ENCODE assay signal across 29 mouse cellular contexts in the genomic region with DNA sequence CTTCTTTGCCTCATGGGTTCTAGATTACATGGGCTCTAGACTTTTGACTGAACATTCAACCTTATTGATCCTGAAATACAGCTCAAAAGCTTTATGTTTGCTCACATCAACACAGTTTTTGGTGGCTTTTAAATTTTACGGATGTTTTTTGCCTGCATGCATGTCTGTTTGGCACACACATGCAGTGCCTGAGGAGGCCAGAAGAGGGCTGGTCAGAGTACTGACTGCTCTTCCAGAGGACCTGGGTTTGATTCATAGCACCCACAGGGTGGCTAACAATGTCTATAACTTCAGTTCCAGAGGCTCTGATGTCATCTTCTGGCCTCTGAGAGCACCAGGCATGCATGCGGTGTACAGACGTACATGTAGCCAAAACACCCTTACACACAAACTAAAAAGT. TPM values are rescaled to one million over a fixed set of nuclear protein-coding genes. Genes with fewer than 3 reads are reported as not detected.
DNase-seq lines count a peak whose midpoint lies in the region; ATAC-seq and TF ChIP-seq lines count a peak whose summit lies in the region.
"Had no signal": no experiment of that assay in that cellular context is flagged by ENCODE, and none has a peak within 500 bp of the region (broad histone marks: within the 10 kb centered on the region; RNA-seq: fewer than 3 reads in every experiment).

No protein-coding gene starts in this region.

- no peaks in the 10 kb centered on the region for H3K27me3 ChIP-seq in lung, postnatal 0 days (replicated peaks; ENCODE audit: insufficient read depth, low read length)
- no peaks in the 10 kb centered on the region for H3K27me3 ChIP-seq in stomach, postnatal 0 days (ENCODE audit: control insufficient read depth, insufficient read depth, low read length)
- no peaks in the 10 kb centered on the region for H3K27me3 ChIP-seq in forebrain, embryonic 11.5 days (ENCODE audit: control insufficient read depth, insufficient read depth, low read length)
- H3K27me3 ChIP-seq: CH12.LX; embryonic facial prominence, embryonic 15.5 days; forebrain, embryonic 13.5 days; heart, embryonic 13.5 days; hindbrain, embryonic 15.5 days; liver, embryonic 15.5 days; midbrain, embryonic 13.5 days had no signal

- H3K9ac ChIP-seq in lung, postnatal 0 days (replicated peaks; ENCODE audit: low read depth) = no peak overlapping the region
- H3K9ac ChIP-seq in stomach, postnatal 0 days (ENCODE audit: low read length) = no peak overlapping the region
- H3K9ac ChIP-seq in forebrain, embryonic 11.5 days (ENCODE audit: low read length) = no peak overlapping the region
- H3K9ac ChIP-seq: embryonic facial prominence, embryonic 15.5 days; forebrain, embryonic 13.5 days; heart, embryonic 13.5 days; hindbrain, embryonic 15.5 days; liver, embryonic 15.5 days; midbrain, embryonic 13.5 days had no signal

- no peak for ATAC-seq in lung, postnatal 0 days
- no peak for ATAC-seq in stomach, postnatal 0 days (ENCODE audit: low FRiP score, low TSS enrichment)
- ATAC-seq in forebrain, embryonic 11.5 days (replicated peaks; ENCODE audit: low FRiP score) = no peak
- ATAC-seq: forebrain, embryonic 13.5 days; midbrain, embryonic 13.5 days had no signal

- H3K4me2 ChIP-seq in lung, postnatal 0 days (replicated peaks; ENCODE audit: low read depth, low read length) = no peak overlapping the region
- no peak overlapping the region for H3K4me2 ChIP-seq in stomach, postnatal 0 days (replicated peaks; ENCODE audit: low read depth)
- H3K4me2 ChIP-seq in forebrain, embryonic 11.5 days (ENCODE audit: low read depth, low read length, severe bottlenecking) = no peak overlapping the region
- H3K4me2 ChIP-seq: embryonic facial prominence, embryonic 15.5 days; forebrain, embryonic 13.5 days; heart, embryonic 13.5 days; hindbrain, embryonic 15.5 days; liver, embryonic 15.5 days; midbrain, embryonic 13.5 days had no signal

- TF ChIP-seq CTCF in gastrocnemius, adult 2 months (IDR thresholded peaks at IDR 0.05) = peak; percentile 28; the same call in 1 of the 2 replicates
- peak; percentile 64 for TF ChIP-seq CTCF in layer of hippocampus, adult 2 months (conservative IDR thresholded peaks at IDR 0.05)
- TF ChIP-seq CTCF in lung, postnatal 0 days (IDR thresholded peaks at IDR 0.05) = peak; percentile 14; the same call in 1 of the 2 replicates
- TF ChIP-seq CTCF in stomach, postnatal 0 days (IDR thresholded peaks at IDR 0.05; ENCODE audit: low read depth) = peak; percentile 34

- no peak for TF ChIP-seq EP300 in lung, postnatal 0 days (IDR thresholded peaks at IDR 0.05)
- TF ChIP-seq EP300 in stomach, postnatal 0 days (optimal IDR thresholded peaks at IDR 0.05) = no peak

- DNase-seq in gastrocnemius, adult 2 months = no peak
- no peak for DNase-seq in gastrocnemius, postnatal 36 days
- DNase-seq in layer of hippocampus, adult 2 months (ENCODE audit: low spot score in 2 of 2) = no peak
- DNase-seq in layer of hippocampus, postnatal 14 days (ENCODE audit: low spot score in 2 of 2) = no peak
- no peak for DNase-seq in lung, postnatal 0 days (ENCODE audit: low spot score)
- DNase-seq in lung, adult 18-20 months = no peak
- no peak for DNase-seq in stomach, postnatal 0 days (ENCODE audit: low spot score)
- DNase-seq in forebrain, embryonic 11.5 days (ENCODE audit: low spot score) = no peak
- DNase-seq: adrenal gland, postnatal 36 days; cerebellum, adult 2 months; cerebellum, postnatal 14 days; gastrocnemius, postnatal 14 days; heart, adult 11 months; heart, postnatal 10 days; kidney, adult 9 months; kidney, postnatal 14 days; left cerebral cortex, postnatal 4 days; lung, postnatal 14 days had no signal

- no peaks in the 10 kb centered on the region for H3K36me3 ChIP-seq in lung, postnatal 0 days (ENCODE audit: insufficient read depth, low read length)
- H3K36me3 ChIP-seq in stomach, postnatal 0 days (ENCODE audit: control insufficient read depth, insufficient read depth, low read length) = no peaks in the 10 kb centered on the region
- no peaks in the 10 kb centered on the region for H3K36me3 ChIP-seq in forebrain, embryonic 11.5 days (ENCODE audit: control insufficient read depth, insufficient read depth, low read length)
- H3K36me3 ChIP-seq: embryonic facial prominence, embryonic 15.5 days; heart, embryonic 13.5 days; hindbrain, embryonic 15.5 days; liver, embryonic 15.5 days; midbrain, embryonic 13.5 days had no signal

- no peak overlapping the region for H3K4me3 ChIP-seq in gastrocnemius, adult 2 months
- H3K4me3 ChIP-seq in layer of hippocampus, adult 2 months = no peak overlapping the region
- no peak overlapping the region for H3K4me3 ChIP-seq in lung, postnatal 0 days (ENCODE audit: low read depth, low read length)
- H3K4me3 ChIP-seq in stomach, postnatal 0 days (ENCODE audit: low read depth, low read length) = no peak overlapping the region
- H3K4me3 ChIP-seq in forebrain, embryonic 11.5 days (ENCODE audit: low read depth, low read length) = no peak overlapping the region
- H3K4me3 ChIP-seq: embryonic facial prominence, embryonic 10.5 days; embryonic facial prominence, embryonic 15.5 days; forebrain, embryonic 13.5 days; heart, embryonic 13.5 days; hindbrain, embryonic 15.5 days; liver, embryonic 15.5 days; midbrain, embryonic 13.5 days had no signal

- H3K4me1 ChIP-seq in lung, postnatal 0 days (ENCODE audit: insufficient read depth, low read depth, low read length) = peaks cover 3% of the 10 kb centered on the region; the same call in 1 of the 2 replicates
- no peaks in the 10 kb centered on the region for H3K4me1 ChIP-seq in stomach, postnatal 0 days (replicated peaks; ENCODE audit: control insufficient read depth, insufficient read depth)
- H3K4me1 ChIP-seq in forebrain, embryonic 11.5 days (replicated peaks; ENCODE audit: control insufficient read depth, insufficient read depth, low read length) = no peaks in the 10 kb centered on the region
- H3K4me1 ChIP-seq: embryonic facial prominence, embryonic 15.5 days; forebrain, embryonic 13.5 days; hindbrain, embryonic 15.5 days; liver, embryonic 15.5 days; midbrain, embryonic 13.5 days had no signal

- WGBS in lung, postnatal 0 days = 95% methylated on average over 3 of the region's 3 CpGs
- 91% methylated on average over 3 of the region's 3 CpGs for WGBS in stomach, postnatal 0 days
- WGBS in forebrain, embryonic 11.5 days = 90% methylated on average over 3 of the region's 3 CpGs

- intact Hi-C loops in gastrocnemius, adult 2 months (cut with DNase I) = no loop called here
- intact Hi-C loops in gastrocnemius, postnatal 36 days (cut with DNase I) = no loop called here

- no peaks in the 10 kb centered on the region for H3K9me3 ChIP-seq in lung, postnatal 0 days (ENCODE audit: low read length)
- H3K9me3 ChIP-seq in stomach, postnatal 0 days (ENCODE audit: control insufficient read depth, low read length) = no peaks in the 10 kb centered on the region
- no peaks in the 10 kb centered on the region for H3K9me3 ChIP-seq in forebrain, embryonic 11.5 days (ENCODE audit: control insufficient read depth, low read length)
- H3K9me3 ChIP-seq: embryonic facial prominence, embryonic 10.5 days; embryonic facial prominence, embryonic 15.5 days; forebrain, embryonic 13.5 days; heart, embryonic 13.5 days; hindbrain, embryonic 15.5 days; liver, embryonic 15.5 days; midbrain, embryonic 13.5 days had no signal

- no peak overlapping the region for H3K27ac ChIP-seq in gastrocnemius, adult 2 months
- H3K27ac ChIP-seq in layer of hippocampus, adult 2 months = no peak overlapping the region
- H3K27ac ChIP-seq in lung, postnatal 0 days (ENCODE audit: low read length) = no peak overlapping the region
- H3K27ac ChIP-seq in stomach, postnatal 0 days (replicated peaks) = no peak overlapping the region
- no peak overlapping the region for H3K27ac ChIP-seq in forebrain, embryonic 11.5 days (ENCODE audit: low read depth, low read length)
- H3K27ac ChIP-seq: embryonic facial prominence, embryonic 10.5 days; embryonic facial prominence, embryonic 15.5 days; forebrain, embryonic 13.5 days; heart, embryonic 13.5 days; hindbrain, embryonic 15.5 days; liver, embryonic 15.5 days; midbrain, embryonic 13.5 days had no signal

RNA-seq across cellular contexts. Expression of gene Ptprg, which starts 12.0 kb away (rescaled TPM):
- total RNA-seq in gastrocnemius, adult 2 months (2021) = 10 to 100 TPM; 26.3 to 32.5 TPM
- total RNA-seq in gastrocnemius, postnatal 36 days (2021) = 10 to 100 TPM; 25.4 to 26.2 TPM
- total RNA-seq in layer of hippocampus, adult 2 months (2021) = 100 to 1,000 TPM; 106 to 112 TPM
- 100 to 1,000 TPM; 165 to 169 TPM for total RNA-seq in layer of hippocampus, postnatal 14 days (2021)
- polyA plus RNA-seq in lung, postnatal 0 days (2015; fragmentation: Nextera tagmentation; extraction: Ambion mirVana) = 19.4 and 25.4 TPM in 2 replicates
- polyA plus RNA-seq in stomach, postnatal 0 days (2015; fragmentation: Nextera tagmentation; extraction: Ambion mirVana) = 5.4 and 6.2 TPM in 2 replicates
- polyA plus RNA-seq in forebrain, embryonic 11.5 days (2014; fragmentation: Nextera tagmentation; extraction: Ambion mirVana) = 48.0 and 51.3 TPM in 2 replicates
- total RNA-seq: hematopoietic stem cell, adult 5-6 weeks; MEL; monocyte, adult 5-6 weeks had no signal

Comparison
In these comparisons a context has a peak if more than half of its experiments do, and no peak if none do; other contexts are left out.
1. CTCF ChIP-seq: peak in every context shown above with its lines; median percentile 64 in layer of hippocampus, adult 2 months; 34 in stomach, postnatal 0 days; 28 in gastrocnemius, adult 2 months; 14 in lung, postnatal 0 days.